8 mouse cellular contexts compared by ENCODE assay signal in the genomic region with DNA sequence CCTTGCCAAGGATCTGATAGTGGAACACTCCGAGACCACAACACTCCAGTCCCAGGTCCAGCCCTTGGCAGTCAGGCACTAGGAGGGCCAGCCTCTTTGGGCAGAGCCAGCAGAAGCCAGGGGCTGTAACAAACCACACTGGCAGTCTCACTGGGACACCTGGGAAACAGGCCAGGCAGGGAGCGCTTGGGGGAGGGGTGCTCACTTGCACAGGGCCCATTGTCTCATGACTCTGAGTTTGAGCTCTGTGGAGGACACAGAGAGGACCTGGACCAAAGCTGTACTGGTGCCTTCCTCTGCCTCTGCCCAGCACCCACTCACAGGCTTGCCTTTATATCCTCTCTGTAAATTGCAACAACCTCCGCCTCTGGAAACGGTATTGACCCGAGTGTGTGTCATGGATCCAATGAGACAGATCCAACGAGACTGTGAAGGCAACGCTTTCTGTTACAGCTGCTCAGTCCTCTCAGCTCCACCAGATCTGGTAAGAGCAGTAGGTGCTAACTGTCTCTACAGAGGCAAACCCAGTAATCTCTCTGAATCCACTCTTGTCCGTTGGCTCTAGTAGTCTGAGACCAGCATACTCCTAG. TPM values are rescaled to one million over a fixed set of nuclear protein-coding genes. Genes with fewer than 3 reads are reported as not detected.
DNase-seq lines count a peak whose midpoint lies in the region; ATAC-seq and TF ChIP-seq lines count a peak whose summit lies in the region.

A gene (plus strand): TSS at position 229 of the 590 bp plus-strand sequence.

- peaks cover 17% of the 10 kb centered on the region; the same call in 1 of the 2 replicates for H3K4me1 ChIP-seq in spleen, adult 2 months (ENCODE audit: control insufficient read depth, insufficient read depth, insufficient read length)
- H3K4me1 ChIP-seq in embryonic facial prominence, embryonic 12.5 days = peaks cover 29% of the 10 kb centered on the region
- H3K4me1 ChIP-seq in intestine, embryonic 15.5 days (replicated peaks) = peaks cover 26% of the 10 kb centered on the region
- H3K4me1 ChIP-seq in megakaryocyte, embryonic 14.5 days = peaks cover 54% of the 10 kb centered on the region

- no peak for TF ChIP-seq POLR2A in spleen, adult 2 months (IDR thresholded peaks at IDR 0.05; ENCODE audit: low read depth, low read length)

- H3K9ac ChIP-seq in embryonic facial prominence, embryonic 12.5 days = peak within 1 kb of the TSS; percentile 90
- peak within 1 kb of the TSS; percentile 94 for H3K9ac ChIP-seq in intestine, embryonic 15.5 days

- peak within 1 kb of the TSS; percentile 70 for H3K4me3 ChIP-seq in spleen, adult 2 months (ENCODE audit: extremely low read depth, insufficient read depth, insufficient read length)
- H3K4me3 ChIP-seq in embryonic facial prominence, embryonic 12.5 days = peak within 1 kb of the TSS; percentile 68
- H3K4me3 ChIP-seq in intestine, embryonic 15.5 days (replicated peaks) = peak within 1 kb of the TSS; percentile 91
- H3K4me3 ChIP-seq in megakaryocyte, embryonic 14.5 days (replicated peaks) = peak within 1 kb of the TSS; percentile 95

- TF ChIP-seq CTCF in spleen, adult 2 months (IDR thresholded peaks at IDR 0.05; ENCODE audit: extremely low read depth, insufficient read depth, insufficient read length, insufficient replicate concordance) = no peak

- DNase-seq in spleen, adult 2 months (ENCODE audit: low read depth in 1 of 2, low spot score in 2 of 2) = no peak
- DNase-seq in spleen, postnatal 36 days (ENCODE audit: low spot score in 2 of 2) = no peak
- DNase-seq in gastrocnemius, postnatal 4 days (ENCODE audit: low spot score in 2 of 2) = peak; percentile 26 to 49
- peak; percentile 69 to 85 for DNase-seq in left cerebral cortex, postnatal 14 days (ENCODE audit: low spot score in 2 of 2)
- DNase-seq in right cerebral cortex, postnatal 25 days = peak; percentile 58

- peak; percentile 25; the same call in 1 of the 2 replicates for ATAC-seq in embryonic facial prominence, embryonic 12.5 days (ENCODE audit: insufficient number of reproducible peaks, insufficient read depth, low FRiP score, low TSS enrichment)
- ATAC-seq in intestine, embryonic 15.5 days = peak; percentile 41

- 70% methylated on average over 8 of the region's 8 CpGs for WGBS in spleen, adult 2 months
- 21% methylated on average over 8 of the region's 8 CpGs for WGBS in embryonic facial prominence, embryonic 12.5 days
- 31% methylated on average over 8 of the region's 8 CpGs for WGBS in intestine, embryonic 15.5 days

- H3K27me3 ChIP-seq in spleen, adult 2 months (ENCODE audit: control insufficient read depth, insufficient read depth, low read length) = no peaks in the 10 kb centered on the region
- H3K27me3 ChIP-seq in embryonic facial prominence, embryonic 12.5 days = no peaks in the 10 kb centered on the region
- no peaks in the 10 kb centered on the region for H3K27me3 ChIP-seq in intestine, embryonic 15.5 days (replicated peaks)
- peaks cover 4% of the 10 kb centered on the region for H3K27me3 ChIP-seq in megakaryocyte, embryonic 14.5 days (replicated peaks)

- intact Hi-C loops in left cerebral cortex, postnatal 14 days (cut with DNase I) = no loop called here

- peak within 1 kb of the TSS; percentile 89 for H3K4me2 ChIP-seq in embryonic facial prominence, embryonic 12.5 days (replicated peaks)
- peak within 1 kb of the TSS; percentile 84 for H3K4me2 ChIP-seq in intestine, embryonic 15.5 days (replicated peaks)

- H3K36me3 ChIP-seq in spleen, adult 2 months (ENCODE audit: control insufficient read depth, insufficient read depth, low read length) = no peaks in the 10 kb centered on the region
- no peaks in the 10 kb centered on the region for H3K36me3 ChIP-seq in embryonic facial prominence, embryonic 12.5 days
- no peaks in the 10 kb centered on the region for H3K36me3 ChIP-seq in intestine, embryonic 15.5 days
- H3K36me3 ChIP-seq in megakaryocyte, embryonic 14.5 days (replicated peaks; ENCODE audit: low read length) = peaks cover 17% of the 10 kb centered on the region

- H3K27ac ChIP-seq in spleen, adult 2 months (ENCODE audit: insufficient read depth, low read length) = peak within 1 kb of the TSS; percentile 85
- peak within 1 kb of the TSS; percentile 92 for H3K27ac ChIP-seq in embryonic facial prominence, embryonic 12.5 days
- peak within 1 kb of the TSS; percentile 97 for H3K27ac ChIP-seq in intestine, embryonic 15.5 days

- no peaks in the 10 kb centered on the region for H3K9me3 ChIP-seq in embryonic facial prominence, embryonic 12.5 days
- no peaks in the 10 kb centered on the region for H3K9me3 ChIP-seq in intestine, embryonic 15.5 days
- no peaks in the 10 kb centered on the region for H3K9me3 ChIP-seq in megakaryocyte, embryonic 14.5 days

RNA-seq across cellular contexts. Expression of the gene that starts here (rescaled TPM):
- polyA plus RNA-seq in spleen, adult 2 months (2012; rRNA removed) = 149 and 160 TPM in 2 replicates
- 245 and 246 TPM in 2 replicates for polyA plus RNA-seq in embryonic facial prominence, embryonic 12.5 days (2016; fragmentation: Nextera tagmentation; extraction: Ambion mirVana)
- 10 to 100 TPM; 53.7 to 62.8 TPM for total RNA-seq in gastrocnemius, postnatal 4 days (2021)
- 358 and 367 TPM in 2 replicates for polyA plus RNA-seq in intestine, embryonic 15.5 days (2015; fragmentation: Nextera tagmentation; extraction: Ambion mirVana)
- 100 to 1,000 TPM; 171 to 188 TPM for total RNA-seq in left cerebral cortex, postnatal 14 days (2021)
- 263 and 491 TPM in 2 replicates for polyA plus RNA-seq in megakaryocyte, embryonic 14.5 days (2012; ENCODE audit: insufficient read depth, low replicate concordance)

Comparison
In these comparisons a context has a peak if more than half of its experiments do, and no peak if none do; other contexts are left out.
1. DNase-seq: peak in gastrocnemius, postnatal 4 days (2 of 2), left cerebral cortex, postnatal 14 days (2 of 2) and right cerebral cortex, postnatal 25 days (single experiment); none in spleen, adult 2 months (0 of 2) and spleen, postnatal 36 days (0 of 2).
2. Peak in every context shown above with its lines, with median percentiles within 50 percentile points of each other: H3K27ac ChIP-seq and H3K4me3 ChIP-seq.